ENCODE assay signal across 17 mouse cellular contexts in the genomic region with DNA sequence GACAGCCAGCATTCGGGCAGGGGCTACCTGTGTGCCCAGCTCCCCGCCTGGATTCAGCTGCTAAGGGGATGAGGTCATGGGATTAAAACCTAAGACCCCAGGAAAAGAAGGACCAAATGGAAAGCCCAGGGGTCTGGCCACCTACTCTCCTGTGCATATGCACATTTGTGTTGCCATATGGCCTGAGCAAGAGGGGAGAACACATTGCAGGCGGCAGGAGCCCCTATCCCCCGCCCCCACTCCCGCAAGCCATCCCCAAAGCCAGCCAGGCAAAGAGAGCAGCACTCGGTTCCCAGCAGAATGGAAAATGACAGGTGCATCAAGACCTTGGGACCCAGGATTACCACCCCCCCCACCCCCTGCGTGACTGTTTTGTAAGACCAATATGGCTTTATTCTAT. TPM values are rescaled to one million over a fixed set of nuclear protein-coding genes. Genes with fewer than 3 reads are reported as not detected.
DNase-seq lines count a peak whose midpoint lies in the region; ATAC-seq and TF ChIP-seq lines count a peak whose summit lies in the region.
"Had no signal": no experiment of that assay in that cellular context is flagged by ENCODE, and none has a peak within 500 bp of the region (broad histone marks: within the 10 kb centered on the region; RNA-seq: fewer than 3 reads in every experiment).

No protein-coding gene starts in this region.

- H3K36me3 ChIP-seq in hindbrain, postnatal 0 days (ENCODE audit: insufficient read depth, low read length), result no peaks in the 10 kb centered on the region
- H3K36me3 ChIP-seq in hindbrain, embryonic 14.5 days (replicated peaks; ENCODE audit: control insufficient read depth, insufficient read depth), result no peaks in the 10 kb centered on the region
- no peaks in the 10 kb centered on the region for H3K36me3 ChIP-seq in forebrain, embryonic 13.5 days (ENCODE audit: poor library complexity, severe bottlenecking)
- H3K36me3 ChIP-seq: embryonic facial prominence, embryonic 10.5 days; G1E; kidney, embryonic 15.5 days had no signal

- 0 out of 2 replicates have a peak overlapping the region, but pooled peaks have one; percentile 14 for H3K4me2 ChIP-seq in hindbrain, postnatal 0 days (ENCODE audit: low read depth, low read length)
- H3K4me2 ChIP-seq in hindbrain, embryonic 14.5 days (replicated peaks), result no peak overlapping the region
- H3K4me2 ChIP-seq in forebrain, embryonic 13.5 days, result no peak overlapping the region
- H3K4me2 ChIP-seq: kidney, embryonic 15.5 days had no signal

- no peaks in the 10 kb centered on the region for H3K9me3 ChIP-seq in hindbrain, postnatal 0 days (ENCODE audit: low read length)
- H3K9me3 ChIP-seq in hindbrain, embryonic 14.5 days (ENCODE audit: control insufficient read depth, low read length), result no peaks in the 10 kb centered on the region
- no peaks in the 10 kb centered on the region for H3K9me3 ChIP-seq in forebrain, embryonic 13.5 days (replicated peaks)
- H3K9me3 ChIP-seq: embryonic facial prominence, embryonic 10.5 days; G1E; kidney, embryonic 15.5 days had no signal

- TF ChIP-seq CTCF in hindbrain, postnatal 0 days (IDR thresholded peaks at IDR 0.05; ENCODE audit: low read depth), result no peak

- H3K27ac ChIP-seq in hindbrain, postnatal 0 days, result peak overlapping the region; percentile 62; the same call in 1 of the 2 replicates
- H3K27ac ChIP-seq in hindbrain, embryonic 14.5 days, result no peak overlapping the region
- no peak overlapping the region for H3K27ac ChIP-seq in forebrain, embryonic 13.5 days
- H3K27ac ChIP-seq: embryonic facial prominence, embryonic 10.5 days; kidney, embryonic 15.5 days had no signal

- peak; percentile 32 for DNase-seq in hindbrain, postnatal 0 days (ENCODE audit: low spot score)
- no peak for DNase-seq in hindbrain, embryonic 14.5 days (ENCODE audit: low spot score)
- DNase-seq in cerebellum, adult 18-20 months, result peak; percentile 36 to 42
- peak; percentile 11 for DNase-seq in retina, embryonic 14.5 days (ENCODE audit: low spot score)
- no peak for DNase-seq in c-Kit-positive CD71-positive TER-119-positive erythroid progenitor cells, embryonic 14.5 days (ENCODE audit: low spot score)
- DNase-seq in natural killer cell, adult 2 months (ENCODE audit: low spot score in 2 of 2), result no peak
- DNase-seq: adrenal gland, adult 8-10 months; gastrocnemius, postnatal 14 days; liver; lung, adult 2 months; right cerebral cortex, adult 18-20 months had no signal

- no peak overlapping the region for H3K4me3 ChIP-seq in hindbrain, postnatal 0 days (ENCODE audit: low read length)
- no peak overlapping the region for H3K4me3 ChIP-seq in hindbrain, embryonic 14.5 days (replicated peaks; ENCODE audit: low read length)
- no peak overlapping the region for H3K4me3 ChIP-seq in forebrain, embryonic 13.5 days
- H3K4me3 ChIP-seq: embryonic facial prominence, embryonic 10.5 days; kidney, embryonic 15.5 days; layer of hippocampus, adult 2 months had no signal

- 20% methylated on average over 7 of the region's 7 CpGs for WGBS in hindbrain, postnatal 0 days
- 27% methylated on average over 7 of the region's 7 CpGs for WGBS in hindbrain, embryonic 14.5 days
- WGBS in forebrain, embryonic 13.5 days, result 10% methylated on average over 7 of the region's 7 CpGs

- H3K4me1 ChIP-seq in hindbrain, postnatal 0 days (ENCODE audit: insufficient read depth, low read length), result 0 out of 2 replicates have a peak, but pooled peaks cover 5% of the 10 kb centered on the region
- peaks cover 11% of the 10 kb centered on the region for H3K4me1 ChIP-seq in hindbrain, embryonic 14.5 days (replicated peaks; ENCODE audit: control insufficient read depth, insufficient read depth, low read length)
- peaks cover 8% of the 10 kb centered on the region; the same call in 1 of the 2 replicates for H3K4me1 ChIP-seq in forebrain, embryonic 13.5 days
- H3K4me1 ChIP-seq: kidney, embryonic 15.5 days had no signal

- no peaks in the 10 kb centered on the region for H3K27me3 ChIP-seq in hindbrain, postnatal 0 days (ENCODE audit: insufficient read depth, low read length)
- H3K27me3 ChIP-seq in hindbrain, embryonic 14.5 days (ENCODE audit: control insufficient read depth, insufficient read depth, low read length), result no peaks in the 10 kb centered on the region
- no peaks in the 10 kb centered on the region for H3K27me3 ChIP-seq in forebrain, embryonic 13.5 days

- H3K9ac ChIP-seq in hindbrain, postnatal 0 days (replicated peaks; ENCODE audit: low read length), result no peak overlapping the region
- no peak overlapping the region for H3K9ac ChIP-seq in hindbrain, embryonic 14.5 days
- H3K9ac ChIP-seq in forebrain, embryonic 13.5 days, result no peak overlapping the region
- H3K9ac ChIP-seq: kidney, embryonic 15.5 days had no signal

- peak; percentile 60; the same call in 1 of the 2 replicates for ATAC-seq in hindbrain, postnatal 0 days
- ATAC-seq in hindbrain, embryonic 14.5 days (ENCODE audit: low FRiP score), result no peak; the same call in 1 of the 2 replicates
- peak; percentile 41; the same call in 1 of the 2 replicates for ATAC-seq in forebrain, embryonic 13.5 days

RNA-seq across cellular contexts. Expression of a gene that starts 31.5 kb away (rescaled TPM):
- 45.8 and 50.0 TPM in 2 replicates for total RNA-seq in hindbrain, postnatal 0 days (2014; rRNA removed)
- 7.1 and 7.6 TPM in 2 replicates for polyA plus RNA-seq in hindbrain, postnatal 0 days (2015; fragmentation: Nextera tagmentation; extraction: Ambion mirVana)
- 13.4 and 14.5 TPM in 2 replicates for polyA plus RNA-seq in hindbrain, embryonic 14.5 days (2014; fragmentation: Nextera tagmentation; extraction: Ambion mirVana)
- 4.6 and 5.4 TPM in 2 replicates for polyA plus RNA-seq in forebrain, embryonic 13.5 days (2015; fragmentation: Nextera tagmentation; extraction: Ambion mirVana)
- total RNA-seq: megakaryocyte progenitor cell, adult 5-6 weeks had no signal

Comparison
In these comparisons a context has a peak if more than half of its experiments do, and no peak if none do; other contexts are left out.
1. DNase-seq: peak in hindbrain, postnatal 0 days (single experiment), cerebellum, adult 18-20 months (2 of 2) and retina, embryonic 14.5 days (single experiment); none in hindbrain, embryonic 14.5 days (single experiment), c-Kit-positive CD71-positive TER-119-positive erythroid progenitor cells, embryonic 14.5 days (single experiment) and natural killer cell, adult 2 months (0 of 2).